Mouse (Mus musculus) monocyte, adult 2 months (primary cell): Measurements from ENCODE around the gene Fam171b.

ENCODE experiments used
- DNase-seq, 2 experiments: peaks; one replicate each; pipeline ENCODE4 v3.0.0; 2022; ENCODE audit warnings: low spot score in 2 of 2, low read depth in 1 of 2

Fam171b gene

GRCm38 (mm10) chr2:83812483-83813272 lies at the start of gene Fam171b:
TSS of gene Fam171b (plus strand) at chr2:83812636.
- peak in 1 of 2 experiments; percentile 5 for DNase-seq

- no peak for DNase-seq
Observed at GRCm38 (mm10) chr2:83766058-83766457, 46.4 kb upstream of the Fam171b start.

- no peak for DNase-seq
Observed at GRCm38 (mm10) chr2:83766878-83767277, 45.6 kb upstream of the Fam171b start.

- no peak for DNase-seq
Observed at GRCm38 (mm10) chr2:83768311-83769047, 44.0 kb upstream of the Fam171b start.

- no peak for DNase-seq
Observed at GRCm38 (mm10) chr2:83771155-83771812, 41.2 kb upstream of the Fam171b start.

GRCm38 (mm10) chr2:83791330-83792073 lies 20.9 kb upstream of the Fam171b start:
- DNase-seq: no peak

- no peak for DNase-seq
Observed at GRCm38 (mm10) chr2:83792102-83792501, 20.3 kb upstream of the Fam171b start.

GRCm38 (mm10) chr2:83795766-83796165 lies 16.7 kb upstream of the Fam171b start:
- DNase-seq: no peak

GRCm38 (mm10) chr2:83797902-83798497 lies 14.4 kb upstream of the Fam171b start:
- no peak for DNase-seq

GRCm38 (mm10) chr2:83813273-83813892 lies 947 bp downstream of the Fam171b start:
- no peak for DNase-seq

GRCm38 (mm10) chr2:83814009-83814408 lies 1.6 kb downstream of the Fam171b start:
- no peak for DNase-seq

- DNase-seq: no peak
Observed at GRCm38 (mm10) chr2:83816147-83816546, 3.7 kb downstream of the Fam171b start.

GRCm38 (mm10) chr2:83825161-83825560 lies 12.7 kb downstream of the Fam171b start:
- no peak for DNase-seq

- no peak for DNase-seq
Observed at GRCm38 (mm10) chr2:83828895-83829539, 16.6 kb downstream of the Fam171b start.

GRCm38 (mm10) chr2:83832903-83833302 lies 20.5 kb downstream of the Fam171b start:
- DNase-seq: no peak

GRCm38 (mm10) chr2:83835313-83836070 lies 23.1 kb downstream of the Fam171b start:
- no peak for DNase-seq

- DNase-seq: no peak
Observed at GRCm38 (mm10) chr2:83848495-83848894, 36.1 kb downstream of the Fam171b start.

- no peak for DNase-seq
Observed at GRCm38 (mm10) chr2:83853423-83853822, 41.0 kb downstream of the Fam171b start.

- DNase-seq: no peak
Observed at GRCm38 (mm10) chr2:83856236-83856635, 43.8 kb downstream of the Fam171b start.
